Mouse (Mus musculus) hematopoietic multipotent progenitor cell, adult 10-12 weeks (in vitro differentiated cells): ENCODE results near the gene Gins1. TPM values are rescaled to one million over a fixed set of nuclear protein-coding genes. Genes with fewer than 3 reads are reported as not detected.

Experiments
- polyA plus RNA-seq: library from polyadenylated mRNA; stranded (reverse); fragments of >175 nt; gene quantifications from 2 replicates; pipeline ENCODE4 v1.2.3, GENCODE M21; 2012; ENCODE audit warnings: low replicate concordance

Gins1 gene
- polyA plus RNA-seq: 1.5 and 5.5 TPM in 2 replicates

GRCm38 (mm10) chr2:150904936-150905450, at the start of gene Gins1:
Gene Gins1 (plus strand): TSS chr2:150905400.

GRCm38 (mm10) chr2:150904272-150904935, 796 bp upstream of the Gins1 start, which contains the start of gene Abhd12:
Gene Abhd12 (minus strand): TSS chr2:150904741.

Other genes starting within 250 kb of the Gins1 start
- gene Acss1, start 236.9 kb upstream of the Gins1 start, polyA plus RNA-seq: 19.7 and 56.1 TPM in 2 replicates
- gene Vsx1, start 216.0 kb upstream of the Gins1 start, polyA plus RNA-seq: 0.09 TPM in 1 of 2 replicates, not detected in the other
- gene Entpd6, start 156.4 kb upstream of the Gins1 start, polyA plus RNA-seq: 41.2 and 59.2 TPM in 2 replicates
- gene Pygb, start 118.7 kb upstream of the Gins1 start, polyA plus RNA-seq: 27.6 and 69.9 TPM in 2 replicates
- gene Abhd12, start 659 bp upstream of the Gins1 start, polyA plus RNA-seq: 72.4 and 129 TPM in 2 replicates
- gene Ninl, start 134.0 kb downstream of the Gins1 start, polyA plus RNA-seq: 0.50 and 1.5 TPM in 2 replicates
- 1.9 and 8.8 TPM in 2 replicates for gene Nanp, start 134.0 kb downstream of the Gins1 start, polyA plus RNA-seq
- not detected in 2 replicates for gene Gm14151, start 186.9 kb downstream of the Gins1 start, polyA plus RNA-seq
- not detected in 2 replicates for gene Gm14147, start 192.8 kb downstream of the Gins1 start, polyA plus RNA-seq